Mouse (Mus musculus): ENCODE measurements around the gene Cdc42ep3. TPM values are rescaled to one million over a fixed set of nuclear protein-coding genes. Genes with fewer than 3 reads are reported as not detected.
A peak's percentile ranks its signal among the peaks of the same experiment; 100 is the strongest.

The Cdc42ep3 gene
- polyA plus RNA-seq, 1 experiment: 19.5 TPM

GRCm38 (mm10) chr17:79372973-79373372 is 18.1 kb upstream of the Cdc42ep3 start:
- no peak overlapping the region for H3K4me3 ChIP-seq (ENCODE audit: insufficient read depth, low read length)
- H3K27ac ChIP-seq (ENCODE audit: insufficient read depth, low read length): no peak overlapping the region
- TF ChIP-seq POLR2A (IDR thresholded peaks at IDR 0.05; ENCODE audit: extremely low read depth, insufficient read depth, low read length) (no peak), CTCF (IDR thresholded peaks at IDR 0.05; ENCODE audit: extremely low read depth, insufficient read depth, low read length) (no peak)
- H3K4me1 ChIP-seq (ENCODE audit: control insufficient read depth, insufficient read depth, low read length): no peaks in the 10 kb centered on the region

GRCm38 (mm10) chr17:79364749-79365450 is 10.0 kb upstream of the Cdc42ep3 start:
- H3K27ac ChIP-seq (ENCODE audit: insufficient read depth, low read length): no peak overlapping the region
- H3K4me1 ChIP-seq (ENCODE audit: control insufficient read depth, insufficient read depth, low read length): no peaks in the 10 kb centered on the region
- TF ChIP-seq POLR2A (IDR thresholded peaks at IDR 0.05; ENCODE audit: extremely low read depth, insufficient read depth, low read length): no peak
- TF ChIP-seq CTCF (IDR thresholded peaks at IDR 0.05; ENCODE audit: extremely low read depth, insufficient read depth, low read length): no peak
- no peak overlapping the region for H3K4me3 ChIP-seq (ENCODE audit: insufficient read depth, low read length)

- Histone ChIP-seq H3K4me1 (ENCODE audit: control insufficient read depth, insufficient read depth, low read length) (no peaks in the 10 kb centered on the region), H3K27ac (ENCODE audit: insufficient read depth, low read length) (peak overlapping the region; percentile 86), H3K4me3 (ENCODE audit: insufficient read depth, low read length) (peak overlapping the region; percentile 98)
- TF ChIP-seq POLR2A (IDR thresholded peaks at IDR 0.05; ENCODE audit: extremely low read depth, insufficient read depth, low read length): no peak
- no peak for TF ChIP-seq CTCF (IDR thresholded peaks at IDR 0.05; ENCODE audit: extremely low read depth, insufficient read depth, low read length)
Measured at GRCm38 (mm10) chr17:79356071-79356601, 1.2 kb upstream of the Cdc42ep3 start.

- Histone ChIP-seq H3K4me3 (ENCODE audit: insufficient read depth, low read length) (peak overlapping the region; percentile 98), H3K4me1 (ENCODE audit: control insufficient read depth, insufficient read depth, low read length) (no peaks in the 10 kb centered on the region), H3K27ac (ENCODE audit: insufficient read depth, low read length) (peak overlapping the region; percentile 86)
- TF ChIP-seq POLR2A (IDR thresholded peaks at IDR 0.05; ENCODE audit: extremely low read depth, insufficient read depth, low read length) (peak; percentile 60), CTCF (IDR thresholded peaks at IDR 0.05; ENCODE audit: extremely low read depth, insufficient read depth, low read length) (no peak)
Measured at GRCm38 (mm10) chr17:79355271-79355991, 540 bp upstream of the Cdc42ep3 start.

GRCm38 (mm10) chr17:79354174-79354443 is 782 bp downstream of the Cdc42ep3 start:
- H3K4me1 ChIP-seq (ENCODE audit: control insufficient read depth, insufficient read depth, low read length): 0 out of 2 replicates have a peak, but pooled peaks cover 4% of the 10 kb centered on the region
- peak overlapping the region; percentile 98 for H3K4me3 ChIP-seq (ENCODE audit: insufficient read depth, low read length)
- TF ChIP-seq POLR2A (IDR thresholded peaks at IDR 0.05; ENCODE audit: extremely low read depth, insufficient read depth, low read length): peak; percentile 33; the same call in 1 of the 2 replicates
- no peak for TF ChIP-seq CTCF (IDR thresholded peaks at IDR 0.05; ENCODE audit: extremely low read depth, insufficient read depth, low read length)
- no peak overlapping the region for H3K27ac ChIP-seq (ENCODE audit: insufficient read depth, low read length)

- Histone ChIP-seq H3K4me1 (ENCODE audit: control insufficient read depth, insufficient read depth, low read length) (peaks cover 4% of the 10 kb centered on the region), H3K27ac (ENCODE audit: insufficient read depth, low read length) (no peak overlapping the region), H3K4me3 (ENCODE audit: insufficient read depth, low read length) (peak overlapping the region; percentile 98)
- TF ChIP-seq POLR2A (IDR thresholded peaks at IDR 0.05; ENCODE audit: extremely low read depth, insufficient read depth, low read length): no peak
Measured at GRCm38 (mm10) chr17:79353446-79354173, 1.3 kb downstream of the Cdc42ep3 start.

GRCm38 (mm10) chr17:79350751-79351191 is 4.1 kb downstream of the Cdc42ep3 start:
- H3K27ac ChIP-seq (ENCODE audit: insufficient read depth, low read length): no peak overlapping the region
- H3K4me3 ChIP-seq (ENCODE audit: insufficient read depth, low read length): no peak overlapping the region
- peaks cover 16% of the 10 kb centered on the region for H3K4me1 ChIP-seq (ENCODE audit: control insufficient read depth, insufficient read depth, low read length)
- no peak for TF ChIP-seq CTCF (IDR thresholded peaks at IDR 0.05; ENCODE audit: extremely low read depth, insufficient read depth, low read length)
- TF ChIP-seq POLR2A (IDR thresholded peaks at IDR 0.05; ENCODE audit: extremely low read depth, insufficient read depth, low read length): no peak

DNA sequence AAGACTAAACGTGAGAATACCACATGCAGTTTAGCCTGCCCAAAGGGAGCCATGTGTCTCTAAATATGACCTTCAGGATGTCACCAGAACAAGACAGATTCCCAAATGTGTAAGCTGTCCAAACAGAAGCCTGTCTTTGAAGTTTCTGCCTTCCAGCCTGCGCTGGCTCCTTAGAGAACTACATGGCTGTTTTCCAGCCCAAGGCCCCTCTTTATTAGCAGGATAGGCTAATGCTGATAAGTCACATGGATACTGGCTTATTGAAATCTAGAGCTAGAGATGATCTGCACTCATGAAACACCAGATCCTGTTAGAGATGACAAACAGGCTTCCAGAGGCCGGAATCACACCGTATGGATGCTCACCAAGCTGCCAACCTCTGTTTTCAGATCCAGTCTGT is 5.5 kb downstream of the Cdc42ep3 start:
- H3K4me3 ChIP-seq (ENCODE audit: insufficient read depth, low read length): no peak overlapping the region
- H3K4me1 ChIP-seq (ENCODE audit: control insufficient read depth, insufficient read depth, low read length): peaks cover 16% of the 10 kb centered on the region
- TF ChIP-seq CTCF (IDR thresholded peaks at IDR 0.05; ENCODE audit: extremely low read depth, insufficient read depth, low read length) (no peak), POLR2A (IDR thresholded peaks at IDR 0.05; ENCODE audit: extremely low read depth, insufficient read depth, low read length) (no peak)
- no peak overlapping the region for H3K27ac ChIP-seq (ENCODE audit: insufficient read depth, low read length)

DNA sequence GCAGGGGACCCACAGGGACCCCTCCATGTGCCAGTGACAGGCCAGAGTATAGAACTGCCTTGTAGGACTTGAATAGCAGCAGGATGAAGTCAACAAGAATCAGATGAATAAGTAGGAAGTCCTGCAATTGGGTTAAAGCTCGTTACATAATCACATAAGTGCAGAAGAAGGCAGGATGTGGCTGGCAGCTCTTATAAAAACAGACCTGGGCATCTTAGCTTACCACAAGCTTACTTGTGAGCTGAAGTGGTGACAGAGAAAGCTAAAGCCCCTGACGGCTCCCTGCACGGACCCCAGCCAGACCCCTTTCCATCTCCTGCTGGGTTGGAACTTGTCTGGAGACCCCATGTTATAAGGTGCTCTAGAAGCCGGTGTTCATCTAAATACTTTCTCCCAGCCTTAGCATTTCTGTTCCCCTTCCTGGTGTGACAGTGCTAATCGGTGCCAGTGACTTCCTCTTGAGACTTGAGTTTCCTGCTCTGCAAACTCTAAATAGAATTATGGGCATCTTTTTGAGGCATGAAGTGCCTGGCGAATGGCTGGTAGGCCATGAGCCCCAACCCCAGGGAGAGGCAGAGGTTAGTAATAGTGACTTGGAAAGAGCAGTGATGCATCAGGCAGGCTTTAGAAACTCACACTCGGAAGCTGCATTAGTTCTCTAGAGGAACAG is 6.8 kb downstream of the Cdc42ep3 start:
- no peak overlapping the region for H3K4me3 ChIP-seq (ENCODE audit: insufficient read depth, low read length)
- H3K27ac ChIP-seq (ENCODE audit: insufficient read depth, low read length): no peak overlapping the region; the same call in 1 of the 2 replicates
- peaks cover 16% of the 10 kb centered on the region for H3K4me1 ChIP-seq (ENCODE audit: control insufficient read depth, insufficient read depth, low read length)
- TF ChIP-seq CTCF (IDR thresholded peaks at IDR 0.05; ENCODE audit: extremely low read depth, insufficient read depth, low read length) (no peak), POLR2A (IDR thresholded peaks at IDR 0.05; ENCODE audit: extremely low read depth, insufficient read depth, low read length) (no peak)

Data from cortical plate, adult 2 months (tissue).